Mouse (Mus musculus) brain, embryonic 14.5 days (tissue): ENCODE results near the gene S1pr1.

Experiments
- CTCF ChIP-seq: fragments of 200-500 bp; IDR thresholded peaks from 2 replicates; pipeline ENCODE4 v1.5.1; 2012; ENCODE audit warnings: inconsistent platforms, mild to moderate bottlenecking, moderate library complexity, borderline replicate concordance; ENCODE audit not compliant: insufficient read depth, insufficient read length; ENCODE audit errors: extremely low read depth
- POLR2A ChIP-seq: fragments of 200-500 bp; IDR thresholded peaks from 2 replicates; pipeline ENCODE4 v1.6.1; 2012; ENCODE audit warnings: mild to moderate bottlenecking, inconsistent platforms, borderline replicate concordance; ENCODE audit not compliant: poor library complexity, insufficient read depth, insufficient read length, severe bottlenecking; ENCODE audit errors: extremely low read depth

- TF ChIP-seq CTCF (no peak), POLR2A (no peak)
Observed at GRCm38 (mm10) chr3:115711924-115712807, 2.7 kb downstream of the S1pr1 start.
